Mouse (Mus musculus) stomach, embryonic 14.5 days (tissue): ENCODE data around the gene Gm11639. TPM values are rescaled to one million over a fixed set of nuclear protein-coding genes. Genes with fewer than 3 reads are reported as not detected.

Experiments
- ATAC-seq: fragments of 200-750 bp; cut with Nextera tagmentation; 2 replicates; pipeline ENCODE4 v1.8.0; 2017; ENCODE audit warnings: low read depth, moderate TSS enrichment; ENCODE audit not compliant: insufficient number of reproducible peaks, insufficient read depth, low FRiP score
- H3K27ac ChIP-seq: fragments of 300-500 bp; sonication (generic); 2 replicates; pipeline ENCODE4 v1.5.1; 2014; ENCODE audit warnings: mild to moderate bottlenecking, low read length, moderate library complexity, mixed read lengths
- H3K27me3 ChIP-seq: fragments of 300-500 bp; sonication (generic); 2 replicates; pipeline ENCODE4 v1.6.1; 2014; ENCODE audit warnings: low read length, control low read depth, mixed read lengths; ENCODE audit not compliant: control insufficient read depth, insufficient read depth
- H3K36me3 ChIP-seq: fragments of 300-500 bp; sonication (generic); 2 replicates; pipeline ENCODE4 v1.6.1; 2014; ENCODE audit warnings: mild to moderate bottlenecking, control low read depth, low read length, moderate library complexity, mixed read lengths; ENCODE audit not compliant: control insufficient read depth, insufficient read depth
- H3K4me1 ChIP-seq: fragments of 300-500 bp; sonication (generic); 2 replicates; pipeline ENCODE4 v1.6.1; 2014; ENCODE audit warnings: low read length, control low read depth, mixed read lengths; ENCODE audit not compliant: control insufficient read depth, insufficient read depth
- H3K4me2 ChIP-seq: fragments of 300-500 bp; sonication (generic); replicated peaks from 2 replicates; pipeline ENCODE4 v1.6.1; 2014; ENCODE audit warnings: low read depth, low read length, control low read depth
- H3K4me3 ChIP-seq: fragments of 300-500 bp; sonication (generic); 2 replicates; pipeline ENCODE4 v1.5.1; 2014; ENCODE audit warnings: low read depth, low read length, control low read depth
- H3K9ac ChIP-seq: fragments of 300-500 bp; sonication (generic); replicated peaks from 2 replicates; pipeline ENCODE4 v1.6.1; 2014; ENCODE audit warnings: low read depth, mild to moderate bottlenecking, control low read depth, low read length, moderate library complexity, mixed read lengths
- H3K9me3 ChIP-seq: fragments of 300-500 bp; sonication (generic); 2 replicates; pipeline ENCODE4 v1.6.1; 2016; ENCODE audit warnings: low read depth, low read length, control low read depth; ENCODE audit not compliant: control insufficient read depth
- WGBS: fragments of 180-500 bp; shearing (Covaris S2); extraction: QIAGEN DNeasy Blood & Tissue Kit; methylation state at CpG from one replicate; pipeline ENCODE4 v1.1.7; 2014; 5-methylcytosine and 5-hydroxymethylcytosine counted together
- polyA plus RNA-seq: library from polyadenylated mRNA; unstranded; fragments of >200 nt; fragmentation: Nextera tagmentation; extraction: Ambion mirVana; gene quantifications from 2 replicates; pipeline ENCODE4 v1.2.1, GENCODE M21; 2014

Gm11639 gene
- polyA plus RNA-seq, 1 experiment from 2014 or later = 0.03 TPM

DNA sequence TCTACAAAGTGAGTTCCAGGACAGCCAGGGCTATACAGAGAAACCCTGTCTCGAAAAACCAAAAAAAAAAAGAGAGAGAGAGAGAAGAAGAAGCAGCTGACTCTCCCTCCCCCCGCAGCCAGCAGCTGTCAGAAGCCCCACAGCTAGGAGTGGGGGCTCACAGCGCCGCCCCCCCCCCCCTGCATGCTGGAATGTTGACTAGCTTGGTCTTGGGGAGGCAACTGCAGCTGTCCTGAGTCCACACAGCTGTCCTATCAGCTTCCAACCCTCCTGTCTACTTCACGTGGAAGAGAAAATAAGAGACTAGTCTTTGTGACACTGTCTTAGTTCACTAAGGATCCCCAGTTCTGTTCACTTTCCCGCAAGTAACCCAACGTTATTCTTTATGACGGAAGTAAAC is 287.0 kb downstream of the Gm11639 start:
- ATAC-seq = no peak
- Histone ChIP-seq H3K9me3 (no peaks in the 10 kb centered on the region), H3K9ac (no peak overlapping the region), H3K27me3 (no peaks in the 10 kb centered on the region), H3K4me2 (no peak overlapping the region), H3K27ac (no peak overlapping the region), H3K4me1 (no peaks in the 10 kb centered on the region), H3K4me3 (no peak overlapping the region), H3K36me3 (no peaks in the 10 kb centered on the region)
- 67% methylated on average over 8 of the region's 8 CpGs for WGBS

DNA sequence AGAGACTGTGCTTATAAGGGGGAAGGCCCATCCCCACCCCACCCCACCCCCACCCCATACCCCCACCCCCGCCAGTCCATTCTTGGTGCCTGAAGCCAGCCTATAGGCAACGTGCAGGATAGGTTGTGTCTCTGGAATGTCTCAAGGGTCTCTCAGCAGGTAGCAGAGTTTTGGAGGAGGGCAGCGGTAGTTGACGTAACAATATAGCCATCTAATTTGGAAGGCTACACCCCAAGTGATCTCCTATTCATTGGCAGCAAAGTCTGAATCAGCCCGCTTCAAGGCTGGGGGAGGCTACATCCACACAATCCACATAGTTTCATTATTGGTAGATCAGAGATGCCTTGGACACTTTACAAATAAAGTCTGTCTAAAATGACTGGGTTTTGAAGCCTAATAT is 292.5 kb downstream of the Gm11639 start:
- H3K9me3 ChIP-seq = no peaks in the 10 kb centered on the region
- H3K36me3 ChIP-seq = no peaks in the 10 kb centered on the region
- 74% methylated on average over 5 of the region's 5 CpGs for WGBS
- no peak for ATAC-seq
- H3K4me2 ChIP-seq = no peak overlapping the region
- H3K9ac ChIP-seq = no peak overlapping the region
- H3K4me3 ChIP-seq = no peak overlapping the region
- no peak overlapping the region for H3K27ac ChIP-seq
- H3K4me1 ChIP-seq = no peaks in the 10 kb centered on the region
- H3K27me3 ChIP-seq = no peaks in the 10 kb centered on the region

DNA sequence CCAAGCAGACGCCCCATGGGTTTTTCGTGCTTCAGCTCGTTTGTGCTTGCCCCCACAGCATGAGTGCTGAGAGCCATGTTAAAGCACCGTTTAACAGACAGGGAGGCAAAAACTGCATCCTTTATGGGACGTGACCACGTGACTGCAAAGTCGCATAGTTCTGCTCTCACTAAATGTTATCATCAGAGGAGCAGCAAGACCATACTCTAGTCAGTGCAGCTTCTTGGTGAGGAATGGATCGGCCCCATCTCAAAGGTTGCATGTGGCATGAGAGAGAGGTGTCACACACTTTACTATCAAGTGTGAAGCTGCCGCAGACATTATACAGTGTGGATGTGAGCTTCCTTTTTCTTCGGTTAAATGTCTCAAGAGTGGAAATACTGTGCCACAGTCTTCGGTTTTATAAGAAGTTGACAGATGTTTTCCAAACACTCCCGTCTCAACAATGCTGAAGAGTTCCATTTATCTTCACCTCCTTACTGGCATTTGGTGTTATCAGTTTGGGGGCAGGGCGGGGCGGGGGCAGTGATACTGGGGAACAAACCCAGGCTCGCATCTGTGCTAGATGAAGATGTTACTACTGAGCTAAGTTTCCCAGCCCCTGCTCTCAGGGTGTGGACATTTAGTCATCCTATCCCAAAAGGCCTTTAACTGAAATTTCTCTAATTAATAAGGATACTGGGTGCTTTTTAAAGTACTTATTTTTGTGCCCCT is 296.0 kb downstream of the Gm11639 start:
- no peak overlapping the region for H3K4me3 ChIP-seq
- H3K4me2 ChIP-seq = no peak overlapping the region
- H3K27me3 ChIP-seq = no peaks in the 10 kb centered on the region
- H3K9ac ChIP-seq = no peak overlapping the region
- no peaks in the 10 kb centered on the region for H3K9me3 ChIP-seq
- H3K27ac ChIP-seq = no peak overlapping the region
- WGBS = 48% methylated on average over 15 of the region's 15 CpGs
- no peaks in the 10 kb centered on the region for H3K36me3 ChIP-seq
- ATAC-seq = no peak
- no peaks in the 10 kb centered on the region for H3K4me1 ChIP-seq

- no peaks in the 10 kb centered on the region for H3K9me3 ChIP-seq
- no peaks in the 10 kb centered on the region for H3K4me1 ChIP-seq
- no peak overlapping the region for H3K4me3 ChIP-seq
- no peak for ATAC-seq
- H3K4me2 ChIP-seq = no peak overlapping the region
- 62% methylated on average over 2 of the region's 2 CpGs for WGBS
- H3K27me3 ChIP-seq = no peaks in the 10 kb centered on the region
- H3K27ac ChIP-seq = no peak overlapping the region
- H3K36me3 ChIP-seq = no peaks in the 10 kb centered on the region
- no peak overlapping the region for H3K9ac ChIP-seq
These were observed 323.7 kb downstream of the Gm11639 start for GRCm38 (mm10) chr11:105009232-105009631.

DNA sequence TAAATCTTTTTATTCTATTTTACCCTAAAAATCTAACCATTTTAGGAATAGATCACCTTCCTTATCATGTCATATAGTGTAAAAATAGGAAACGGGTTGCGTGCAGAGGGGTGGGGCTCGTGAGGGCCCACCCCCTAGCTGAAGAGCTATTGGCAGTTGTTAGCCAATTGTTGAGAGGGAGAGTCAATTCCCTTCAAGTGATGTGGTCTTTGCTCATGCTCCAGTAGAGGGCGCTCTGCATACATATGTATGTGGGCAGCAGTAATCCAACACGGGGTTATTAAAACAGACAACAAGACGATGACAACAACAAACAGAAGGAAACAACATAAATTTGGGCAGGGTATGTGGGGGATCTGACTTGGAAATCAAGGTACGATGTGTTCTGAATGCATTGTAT is 335.6 kb downstream of the Gm11639 start:
- no peak overlapping the region for H3K9ac ChIP-seq
- H3K36me3 ChIP-seq = no peaks in the 10 kb centered on the region
- no peaks in the 10 kb centered on the region for H3K4me1 ChIP-seq
- 72% methylated on average over 7 of the region's 7 CpGs for WGBS
- H3K4me2 ChIP-seq = no peak overlapping the region
- no peak overlapping the region for H3K4me3 ChIP-seq
- H3K27ac ChIP-seq = no peak overlapping the region
- H3K27me3 ChIP-seq = no peaks in the 10 kb centered on the region
- H3K9me3 ChIP-seq = no peaks in the 10 kb centered on the region
- ATAC-seq = no peak

- ATAC-seq = peak; percentile 83; the same call in 1 of the 2 replicates
- WGBS = 34% methylated on average over 6 of the region's 6 CpGs
These were observed 343.3 kb downstream of the Gm11639 start for GRCm38 (mm10) chr11:105028744-105029348.

DNA sequence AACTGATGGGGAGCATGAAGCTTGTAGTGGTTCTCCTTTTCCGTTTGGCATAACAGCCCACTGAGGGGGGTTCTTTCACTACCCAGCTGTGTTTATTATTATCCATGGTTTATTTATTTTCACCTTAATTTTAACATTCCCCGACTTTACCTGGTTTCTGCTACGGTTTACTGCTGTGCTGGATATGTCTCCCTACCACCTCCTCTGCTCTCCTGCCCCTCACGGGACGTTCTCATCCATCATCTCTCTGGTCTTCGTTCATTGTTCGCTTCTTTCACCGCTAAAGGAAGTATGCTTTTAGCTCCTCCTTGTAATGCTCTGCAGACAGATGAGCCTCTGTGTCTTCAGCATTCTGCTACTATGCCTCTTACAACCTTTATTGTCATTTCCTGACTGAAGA is 344.0 kb downstream of the Gm11639 start:
- Histone ChIP-seq H3K36me3 (no peaks in the 10 kb centered on the region), H3K4me3 (no peak overlapping the region), H3K9me3 (no peaks in the 10 kb centered on the region), H3K4me2 (no peak overlapping the region), H3K27ac (no peak overlapping the region), H3K27me3 (no peaks in the 10 kb centered on the region), H3K9ac (no peak overlapping the region), H3K4me1 (no peaks in the 10 kb centered on the region)
- no peak for ATAC-seq
- WGBS = 31% methylated on average over 8 of the region's 8 CpGs

More at GRCm38 (mm10) chr11:105028744-105029348, 343.3 kb downstream of the Gm11639 start:
- Histone ChIP-seq H3K4me3 (no peak overlapping the region), H3K9me3 (no peaks in the 10 kb centered on the region), H3K4me1 (no peaks in the 10 kb centered on the region), H3K36me3 (no peaks in the 10 kb centered on the region), H3K9ac (no peak overlapping the region), H3K4me2 (no peak overlapping the region), H3K27ac (no peak overlapping the region), H3K27me3 (no peaks in the 10 kb centered on the region)

- Histone ChIP-seq H3K4me3 (no peak overlapping the region), H3K27ac (no peak overlapping the region), H3K4me1 (no peaks in the 10 kb centered on the region), H3K9me3 (no peaks in the 10 kb centered on the region), H3K9ac (no peak overlapping the region), H3K36me3 (no peaks in the 10 kb centered on the region), H3K4me2 (no peak overlapping the region), H3K27me3 (no peaks in the 10 kb centered on the region)
- no peak for ATAC-seq
- WGBS = 54% methylated on average over 6 of the region's 6 CpGs
These were observed 344.7 kb downstream of the Gm11639 start for GRCm38 (mm10) chr11:105030229-105030628.
